Mouse (Mus musculus) lung, embryonic 15.5 days (tissue): ENCODE data around the gene Sypl2. TPM values are rescaled to one million over a fixed set of nuclear protein-coding genes. Genes with fewer than 3 reads are reported as not detected.

Experiments used
- ATAC-seq: fragments of 200-750 bp; cut with Nextera tagmentation; 2 replicates; pipeline ENCODE4 v1.8.0; 2017; ENCODE audit warnings: moderate number of reproducible peaks, borderline replicate concordance; ENCODE audit not compliant: low FRiP score, low TSS enrichment; ENCODE audit errors: extremely low read depth
- H3K27ac ChIP-seq: fragments of 300-500 bp; sonication (generic); 2 replicates; pipeline ENCODE4 v1.5.1; 2015; ENCODE audit warnings: moderate library complexity, mild to moderate bottlenecking, inconsistent platforms
- H3K27me3 ChIP-seq: fragments of 300-500 bp; sonication (generic); 2 replicates; pipeline ENCODE4 v1.6.1; 2015; ENCODE audit warnings: inconsistent platforms
- H3K36me3 ChIP-seq: fragments of 300-500 bp; sonication (generic); 2 replicates; pipeline ENCODE4 v1.6.1; 2015; ENCODE audit warnings: inconsistent platforms
- H3K4me1 ChIP-seq: fragments of 300-500 bp; sonication (generic); 2 replicates; pipeline ENCODE4 v1.6.1; 2015; ENCODE audit warnings: inconsistent platforms
- H3K4me2 ChIP-seq: fragments of 300-500 bp; sonication (generic); 2 replicates; pipeline ENCODE4 v1.6.1; 2015; ENCODE audit warnings: inconsistent platforms, mild to moderate bottlenecking, moderate library complexity
- H3K4me3 ChIP-seq: fragments of 300-500 bp; sonication (generic); 2 replicates; pipeline ENCODE4 v1.5.1; 2015; ENCODE audit warnings: mild to moderate bottlenecking, inconsistent platforms
- H3K9ac ChIP-seq: fragments of 300-500 bp; sonication (generic); 2 replicates; pipeline ENCODE4 v1.6.1; 2015; ENCODE audit warnings: inconsistent platforms
- H3K9me3 ChIP-seq: fragments of 300-500 bp; sonication (generic); 2 replicates; pipeline ENCODE4 v1.6.1; 2016; ENCODE audit warnings: inconsistent platforms
- WGBS: fragments of 180-500 bp; shearing (Covaris S2); methylation state at CpG from one replicate; pipeline ENCODE4 v1.1.7; 2015; 5-methylcytosine and 5-hydroxymethylcytosine counted together
- polyA plus RNA-seq: library from polyadenylated mRNA; unstranded; fragments of >200 nt; fragmentation: Nextera tagmentation; extraction: Ambion mirVana; gene quantifications from 2 replicates; pipeline ENCODE4 v1.2.1, GENCODE M21; 2015

The Sypl2 gene
- polyA plus RNA-seq, 1 experiment from 2014 or later = 0.42 TPM

DNA sequence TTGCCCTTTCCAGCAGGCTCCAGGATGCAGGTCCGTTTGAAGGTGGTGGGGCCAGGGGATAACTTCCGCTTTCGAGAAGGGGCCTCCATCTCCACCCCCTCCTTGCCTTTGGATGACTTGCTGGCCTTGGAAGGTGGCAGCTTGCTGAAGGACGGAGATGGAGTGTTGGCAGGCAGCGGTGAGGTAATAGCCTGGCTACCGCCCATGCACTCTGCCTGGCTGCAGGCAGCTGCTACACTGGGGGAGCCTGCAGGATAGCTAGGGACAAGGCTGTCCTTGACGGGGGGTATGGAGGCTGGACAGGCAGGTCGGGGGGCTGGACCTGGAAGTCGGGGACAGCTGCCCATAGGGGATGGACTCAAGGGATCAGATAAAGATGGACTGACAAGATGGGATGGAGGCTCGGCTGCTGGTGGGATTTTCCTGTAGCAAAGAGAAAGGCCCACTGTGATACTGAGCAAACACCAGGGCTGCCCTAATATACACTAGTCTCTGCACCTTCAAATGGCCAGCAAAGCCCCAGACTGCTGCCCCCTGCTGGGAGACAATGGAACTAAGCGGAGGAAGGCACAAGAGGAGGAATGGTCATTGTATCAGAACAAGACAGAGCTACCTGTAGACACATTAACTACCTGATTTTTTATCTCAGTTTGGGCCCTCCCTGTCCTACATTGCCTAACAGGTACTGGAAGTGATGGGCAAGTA lies 22.7 kb downstream of the Sypl2 start:
- peaks cover 52% of the 10 kb centered on the region for H3K4me1 ChIP-seq
- no peaks in the 10 kb centered on the region for H3K27me3 ChIP-seq
- H3K9me3 ChIP-seq = no peaks in the 10 kb centered on the region
- no peak overlapping the region for H3K4me3 ChIP-seq
- H3K36me3 ChIP-seq = peaks cover 30% of the 10 kb centered on the region; the same call in 1 of the 2 replicates
- no peak overlapping the region for H3K9ac ChIP-seq
- 72% methylated on average over 11 of the region's 11 CpGs for WGBS
- H3K4me2 ChIP-seq = no peak overlapping the region
- H3K27ac ChIP-seq = no peak overlapping the region
- ATAC-seq = no peak

DNA sequence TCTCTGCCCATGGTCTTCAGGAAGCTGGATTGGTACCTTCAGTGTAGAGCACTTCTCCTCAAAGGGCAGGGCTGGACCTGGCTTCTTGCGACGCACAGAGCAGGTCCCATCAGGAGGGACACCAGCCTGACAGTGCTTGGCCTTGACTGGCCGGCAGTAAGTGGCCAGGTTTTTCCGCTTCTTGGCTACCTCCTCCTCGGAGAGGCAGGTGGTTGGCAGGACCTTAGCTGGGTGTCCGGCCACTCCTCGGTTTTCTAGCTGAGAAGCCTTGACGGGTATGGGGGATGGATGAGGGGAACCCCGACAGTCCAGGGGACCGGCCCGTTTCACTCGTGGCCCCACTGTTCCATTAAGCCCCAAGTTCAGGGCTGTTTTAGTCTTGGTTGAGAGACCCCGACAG lies 23.2 kb downstream of the Sypl2 start:
- no peak overlapping the region for H3K4me3 ChIP-seq
- H3K27me3 ChIP-seq = no peaks in the 10 kb centered on the region
- H3K9ac ChIP-seq = no peak overlapping the region
- no peaks in the 10 kb centered on the region for H3K9me3 ChIP-seq
- peaks cover 30% of the 10 kb centered on the region; the same call in 1 of the 2 replicates for H3K36me3 ChIP-seq
- peaks cover 47% of the 10 kb centered on the region for H3K4me1 ChIP-seq
- ATAC-seq = no peak
- 88% methylated on average over 13 of the region's 13 CpGs for WGBS
- peak overlapping the region; percentile 32; the same call in 1 of the 2 replicates for H3K27ac ChIP-seq
- no peak overlapping the region for H3K4me2 ChIP-seq

DNA sequence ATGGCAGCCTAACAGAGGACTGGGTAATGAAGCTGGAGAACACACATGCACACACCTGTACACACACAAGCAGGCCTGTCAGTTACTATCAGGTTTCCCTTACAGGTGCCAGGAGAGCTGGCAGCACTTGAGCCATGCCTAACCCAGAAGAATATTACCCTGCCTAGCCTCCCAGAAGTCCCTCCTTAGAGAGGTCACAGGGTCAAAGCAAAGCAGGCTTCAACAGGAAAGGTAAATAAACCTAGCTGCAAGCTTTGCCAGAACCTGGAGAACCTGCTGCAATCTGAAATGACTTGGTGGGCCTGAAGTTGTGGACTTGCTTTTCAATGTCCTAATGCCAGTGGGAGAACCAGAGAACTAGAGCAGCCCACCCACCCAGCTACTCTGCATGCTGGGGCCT lies 23.9 kb downstream of the Sypl2 start:
- H3K27ac ChIP-seq = peak overlapping the region; percentile 32; the same call in 1 of the 2 replicates
- H3K9ac ChIP-seq = no peak overlapping the region
- no peaks in the 10 kb centered on the region for H3K27me3 ChIP-seq
- ATAC-seq = no peak
- H3K36me3 ChIP-seq = peaks cover 30% of the 10 kb centered on the region; the same call in 1 of the 2 replicates
- no peak overlapping the region for H3K4me3 ChIP-seq
- no peaks in the 10 kb centered on the region for H3K9me3 ChIP-seq
- no peak overlapping the region for H3K4me2 ChIP-seq
- peaks cover 45% of the 10 kb centered on the region for H3K4me1 ChIP-seq

DNA sequence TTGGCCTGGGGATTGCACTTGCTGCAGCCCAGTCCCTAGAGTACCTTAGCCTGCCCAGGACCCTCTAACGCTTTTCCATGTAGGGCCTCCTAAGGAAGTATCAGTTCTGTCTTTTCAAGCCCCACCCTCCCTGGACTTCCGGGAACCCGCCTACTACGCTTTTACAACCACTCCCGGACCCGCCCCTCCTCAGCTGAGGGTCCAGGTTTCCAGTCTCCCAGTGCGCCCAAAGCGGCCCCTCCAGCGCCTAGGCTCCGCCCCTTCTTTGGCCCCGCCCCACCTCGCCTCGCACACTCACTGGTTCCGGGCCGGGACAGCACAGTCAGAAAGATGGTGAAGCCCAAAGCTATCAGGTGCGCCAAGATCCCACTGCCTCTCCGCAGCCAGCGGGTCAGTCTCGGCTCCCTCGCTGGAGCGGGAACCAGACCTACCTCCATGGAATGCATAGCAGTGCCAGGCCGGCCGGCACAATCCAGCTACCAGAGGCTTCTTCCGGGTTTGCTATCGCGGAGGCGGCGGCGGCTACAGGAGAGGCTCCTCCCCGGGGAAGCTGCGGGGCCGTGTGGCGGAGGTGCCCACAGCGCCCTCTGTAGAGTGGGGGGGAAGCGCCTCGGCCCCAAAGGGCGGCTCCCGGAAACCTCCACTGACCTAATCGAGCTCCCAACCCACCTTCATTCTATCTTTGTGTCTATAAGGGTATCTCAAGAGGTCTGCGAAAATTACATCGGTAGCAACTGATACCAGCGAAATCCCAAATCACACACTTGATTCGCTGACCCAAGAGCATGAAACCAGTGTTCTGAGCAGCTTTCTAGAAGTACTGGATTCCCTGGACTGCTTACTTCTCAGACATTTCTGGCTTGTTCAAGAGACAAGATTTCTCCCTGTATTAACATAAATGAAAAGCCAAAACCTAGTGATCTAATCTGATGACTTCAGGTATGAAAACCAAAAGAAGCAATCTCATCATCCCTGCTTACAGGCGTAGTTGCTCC lies 25.8 kb downstream of the Sypl2 start, which contains the start of gene Cyb561d1:
Gene Cyb561d1 (minus strand): TSS at position 884 of the 995 bp plus-strand sequence.
- Histone ChIP-seq H3K27ac (peak within 1 kb of the TSS; percentile 89), H3K4me1 (peaks cover 44% of the 10 kb centered on the region), H3K4me3 (peak within 1 kb of the TSS; percentile 65), H3K9me3 (no peaks in the 10 kb centered on the region), H3K36me3 (peaks cover 22% of the 10 kb centered on the region; the same call in 1 of the 2 replicates), H3K9ac (peak within 1 kb of the TSS; percentile 45), H3K4me2 (peak within 1 kb of the TSS; percentile 69), H3K27me3 (no peaks in the 10 kb centered on the region)
- peak; percentile 93 for ATAC-seq
- 3% methylated on average over 44 of the region's 44 CpGs for WGBS

DNA sequence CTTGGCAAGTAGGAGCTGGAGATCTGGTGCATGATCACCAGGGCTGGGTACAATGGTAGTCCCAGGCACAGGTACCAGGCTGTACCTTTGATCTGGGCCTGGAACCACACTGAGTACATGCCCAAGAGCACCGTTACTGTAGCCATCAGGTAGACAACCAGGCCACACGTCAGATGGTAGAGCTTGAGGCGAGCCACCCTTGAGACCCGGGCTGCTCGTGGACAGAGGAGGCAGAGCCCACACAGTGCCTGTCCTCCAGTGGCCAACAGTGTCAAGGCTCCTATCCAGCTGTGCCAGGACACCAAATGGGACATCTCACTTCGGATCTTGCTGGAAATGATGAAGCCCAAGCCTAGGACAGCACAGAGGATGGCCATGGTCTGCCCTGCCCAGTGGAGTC lies 27.2 kb downstream of the Sypl2 start:
- peaks cover 40% of the 10 kb centered on the region for H3K4me1 ChIP-seq
- no peak overlapping the region for H3K4me3 ChIP-seq
- ATAC-seq = no peak
- 94% methylated on average over 6 of the region's 6 CpGs for WGBS
- H3K9ac ChIP-seq = no peak overlapping the region
- H3K27me3 ChIP-seq = no peaks in the 10 kb centered on the region
- peaks cover 10% of the 10 kb centered on the region; the same call in 1 of the 2 replicates for H3K36me3 ChIP-seq
- no peak overlapping the region for H3K4me2 ChIP-seq
- H3K27ac ChIP-seq = no peak overlapping the region
- no peaks in the 10 kb centered on the region for H3K9me3 ChIP-seq

DNA sequence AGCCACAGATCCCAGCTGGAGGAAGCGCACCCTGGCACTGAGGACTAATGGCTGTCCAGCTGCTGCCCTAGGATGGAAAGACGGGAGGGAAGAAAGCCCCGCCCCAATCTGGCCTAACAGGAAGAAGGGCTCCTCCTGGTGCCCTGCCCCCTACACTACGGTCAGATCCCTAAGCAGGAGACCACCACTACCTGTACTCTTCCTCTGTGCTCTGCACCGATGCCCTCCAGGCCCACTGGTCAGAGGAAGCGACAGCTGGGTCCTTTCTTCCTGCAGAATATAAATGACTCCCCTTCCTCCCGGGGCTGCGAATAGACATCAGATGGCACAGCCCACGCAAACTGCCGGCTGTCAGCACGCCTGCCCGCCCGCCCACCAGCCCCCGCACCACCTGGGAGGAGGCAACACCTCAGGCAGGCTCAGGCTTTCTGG lies 29.4 kb downstream of the Sypl2 start:
- 11% methylated on average over 14 of the region's 14 CpGs for WGBS
- peak overlapping the region; percentile 6; the same call in 1 of the 2 replicates for H3K4me3 ChIP-seq
- no peaks in the 10 kb centered on the region for H3K36me3 ChIP-seq
- no peaks in the 10 kb centered on the region for H3K9me3 ChIP-seq
- no peak overlapping the region for H3K27ac ChIP-seq
- H3K27me3 ChIP-seq = no peaks in the 10 kb centered on the region
- peak overlapping the region; percentile 40 for H3K4me2 ChIP-seq
- peaks cover 27% of the 10 kb centered on the region for H3K4me1 ChIP-seq
- no peak overlapping the region for H3K9ac ChIP-seq
- peak; percentile 16; the same call in 1 of the 2 replicates for ATAC-seq

DNA sequence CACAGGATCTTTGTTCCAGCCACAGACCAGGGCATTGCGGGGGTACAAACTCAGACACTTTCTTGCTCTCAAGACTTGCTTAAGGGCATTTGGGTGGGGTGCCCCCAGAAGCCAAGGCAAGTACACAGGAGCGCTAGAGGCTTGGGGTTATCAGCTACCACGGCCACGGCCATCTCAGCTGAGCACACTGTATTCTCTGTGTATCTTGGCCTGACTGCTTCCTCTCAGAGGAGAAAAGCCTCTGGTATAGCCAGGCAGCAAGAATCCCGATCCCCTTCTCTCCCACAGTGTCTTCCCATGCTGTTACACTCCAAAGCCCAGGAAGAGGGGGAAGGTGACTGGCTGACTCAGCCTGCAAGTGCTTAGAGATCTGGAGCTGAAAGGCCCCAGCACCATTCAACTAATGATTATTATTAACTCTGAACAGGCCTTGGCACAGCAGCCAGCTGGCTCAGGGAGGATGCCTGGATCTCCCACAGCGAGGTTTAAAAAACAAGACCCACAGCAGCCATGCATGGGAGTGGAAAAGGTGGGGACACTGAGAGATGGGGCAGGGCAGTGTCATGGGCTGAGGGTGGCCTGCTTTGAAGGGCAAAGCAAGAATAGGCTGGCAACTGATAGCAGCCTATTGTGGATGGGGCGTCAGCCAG lies 30.4 kb downstream of the Sypl2 start:
- WGBS = 79% methylated on average over 7 of the region's 7 CpGs
- H3K4me2 ChIP-seq = no peak overlapping the region
- H3K9ac ChIP-seq = no peak overlapping the region
- no peak for ATAC-seq
- H3K4me3 ChIP-seq = no peak overlapping the region
- H3K4me1 ChIP-seq = peaks cover 18% of the 10 kb centered on the region
- no peak overlapping the region for H3K27ac ChIP-seq
- no peaks in the 10 kb centered on the region for H3K9me3 ChIP-seq
- H3K27me3 ChIP-seq = no peaks in the 10 kb centered on the region
- no peaks in the 10 kb centered on the region for H3K36me3 ChIP-seq

DNA sequence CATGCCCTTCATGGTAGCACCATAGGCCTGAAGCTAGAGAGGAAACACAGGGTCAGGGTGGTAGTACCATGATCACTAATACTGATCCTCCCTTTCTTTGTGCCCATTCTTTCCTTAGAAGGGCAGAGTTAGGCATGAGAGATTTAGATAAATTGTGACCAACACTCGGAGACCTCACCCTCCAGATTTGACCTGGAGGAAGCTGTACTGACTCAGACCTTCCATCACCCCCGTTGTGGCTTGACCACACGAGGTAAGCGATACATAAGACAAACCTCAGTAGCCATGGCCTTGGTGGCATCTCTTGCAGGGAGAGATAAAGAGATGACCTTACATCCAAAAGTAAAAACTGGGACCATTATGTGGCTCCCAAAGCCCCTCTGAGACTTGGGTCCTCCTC lies 31.2 kb downstream of the Sypl2 start:
- no peak for ATAC-seq
- Histone ChIP-seq H3K4me1 (peaks cover 17% of the 10 kb centered on the region), H3K9me3 (no peaks in the 10 kb centered on the region), H3K9ac (no peak overlapping the region), H3K36me3 (no peaks in the 10 kb centered on the region), H3K4me3 (no peak overlapping the region), H3K27ac (no peak overlapping the region), H3K27me3 (no peaks in the 10 kb centered on the region), H3K4me2 (no peak overlapping the region)
- WGBS = 82% methylated on average over 4 of the region's 4 CpGs

DNA sequence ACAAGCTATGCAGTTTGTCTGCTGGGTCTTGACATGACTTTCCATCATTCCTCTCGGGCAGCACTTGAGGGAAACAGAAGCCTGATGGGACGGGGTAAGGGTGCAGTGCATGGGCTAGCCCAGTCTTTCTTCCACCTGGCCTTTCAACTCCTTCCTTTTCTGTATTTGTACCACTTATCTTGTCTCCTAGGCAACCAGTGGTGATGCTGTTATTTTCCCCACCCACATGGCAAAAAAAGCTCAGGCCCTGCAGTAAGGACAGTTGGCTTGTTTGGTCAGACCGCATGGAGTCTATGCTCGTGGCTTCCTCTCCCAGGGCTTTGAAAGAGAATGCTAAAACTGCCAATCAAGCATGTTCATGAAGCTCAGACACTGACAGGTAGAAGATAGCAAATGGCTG lies 32.8 kb downstream of the Sypl2 start:
- H3K4me2 ChIP-seq = no peak overlapping the region
- H3K36me3 ChIP-seq = no peaks in the 10 kb centered on the region
- ATAC-seq = no peak
- no peak overlapping the region for H3K9ac ChIP-seq
- no peaks in the 10 kb centered on the region for H3K9me3 ChIP-seq
- H3K4me3 ChIP-seq = no peak overlapping the region
- no peaks in the 10 kb centered on the region for H3K27me3 ChIP-seq
- peaks cover 22% of the 10 kb centered on the region for H3K4me1 ChIP-seq
- no peak overlapping the region for H3K27ac ChIP-seq
- WGBS = 51% methylated on average over 4 of the region's 4 CpGs

DNA sequence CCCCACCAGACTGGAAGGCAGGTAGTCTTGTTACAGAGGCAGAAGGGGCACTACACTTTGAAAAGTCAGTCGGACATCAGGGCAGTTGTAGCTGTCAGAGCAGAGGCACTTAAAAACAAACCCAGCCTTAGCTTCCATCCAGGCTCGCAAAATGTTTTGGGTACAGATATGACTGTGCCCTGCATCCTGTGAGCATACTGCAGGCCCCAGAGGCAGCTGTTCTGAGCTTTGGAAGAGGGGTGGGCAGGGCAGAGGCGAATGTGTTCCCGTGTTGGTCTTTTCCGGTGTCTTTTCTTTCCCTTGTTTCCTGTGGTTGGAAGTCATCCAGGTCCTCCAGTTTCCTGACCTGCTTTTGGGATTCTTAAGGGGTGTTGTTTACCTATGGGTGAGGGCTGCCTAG lies 36.6 kb downstream of the Sypl2 start:
- Histone ChIP-seq H3K27ac (no peak overlapping the region), H3K9me3 (no peaks in the 10 kb centered on the region), H3K4me3 (no peak overlapping the region), H3K36me3 (no peaks in the 10 kb centered on the region), H3K9ac (no peak overlapping the region), H3K27me3 (peaks cover 9% of the 10 kb centered on the region), H3K4me1 (peaks cover 26% of the 10 kb centered on the region), H3K4me2 (peak overlapping the region; percentile 17; the same call in 1 of the 2 replicates)
- WGBS = 15% methylated on average over 5 of the region's 5 CpGs
- no peak for ATAC-seq

DNA sequence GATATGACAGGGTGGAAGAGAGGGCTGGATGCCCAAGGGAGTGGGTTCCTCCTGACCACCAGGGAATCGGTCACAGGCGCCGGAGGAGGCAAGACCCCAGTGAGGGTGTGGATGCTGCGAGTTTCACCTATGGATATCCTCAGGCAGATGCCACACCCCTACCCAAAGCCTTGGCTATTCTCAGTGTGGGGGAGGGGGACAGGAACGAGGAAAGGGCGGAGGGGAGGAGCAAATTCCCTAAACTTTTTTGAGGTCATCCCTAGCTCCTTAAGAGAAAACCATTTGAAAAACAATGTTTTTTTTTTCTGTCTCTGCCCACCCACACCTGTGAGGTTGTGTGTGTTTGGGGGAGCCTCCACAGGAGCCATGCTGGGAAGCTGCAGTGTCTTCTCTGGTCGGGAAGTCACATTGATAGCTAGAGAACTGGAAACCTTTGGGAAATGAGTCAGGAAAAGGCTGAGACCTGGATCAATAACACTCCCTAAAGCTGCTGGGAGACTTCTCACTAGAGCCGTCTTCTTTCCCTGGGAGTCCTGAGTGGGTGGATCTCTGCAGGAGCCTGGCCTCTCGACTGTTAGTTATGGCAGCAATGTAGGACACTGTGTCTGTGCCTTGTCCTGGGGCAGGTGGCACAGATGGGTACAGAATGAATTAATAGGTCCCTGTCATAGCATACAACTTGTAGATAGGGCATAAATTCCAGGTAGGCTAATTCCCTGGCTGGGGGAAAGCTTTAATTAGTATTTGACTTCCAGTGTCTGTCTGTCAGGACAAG lies 37.5 kb downstream of the Sypl2 start:
- 67% methylated on average over 9 of the region's 9 CpGs for WGBS
- peaks cover 14% of the 10 kb centered on the region for H3K27me3 ChIP-seq
- H3K4me2 ChIP-seq = no peak overlapping the region
- ATAC-seq = no peak
- no peak overlapping the region for H3K27ac ChIP-seq
- H3K9ac ChIP-seq = no peak overlapping the region
- peaks cover 26% of the 10 kb centered on the region for H3K4me1 ChIP-seq
- H3K36me3 ChIP-seq = no peaks in the 10 kb centered on the region
- no peaks in the 10 kb centered on the region for H3K9me3 ChIP-seq
- no peak overlapping the region for H3K4me3 ChIP-seq
